Mouse (Mus musculus): ENCODE results near the gene Scarb1.
"Not testable (repeated sequence)": the region's sequence is repeated elsewhere in the genome, so short reads cannot be mapped to it uniquely, and the experiment has no call there.

The Scarb1 gene

GRCm38 (mm10) chr5:125340547-125341262 is at the start of gene Scarb1:
Gene Scarb1, minus strand, starts transcription at chr5:125341094.
- DNase-seq (ENCODE audit: low read depth, low spot score), result peak; percentile 81

DNA sequence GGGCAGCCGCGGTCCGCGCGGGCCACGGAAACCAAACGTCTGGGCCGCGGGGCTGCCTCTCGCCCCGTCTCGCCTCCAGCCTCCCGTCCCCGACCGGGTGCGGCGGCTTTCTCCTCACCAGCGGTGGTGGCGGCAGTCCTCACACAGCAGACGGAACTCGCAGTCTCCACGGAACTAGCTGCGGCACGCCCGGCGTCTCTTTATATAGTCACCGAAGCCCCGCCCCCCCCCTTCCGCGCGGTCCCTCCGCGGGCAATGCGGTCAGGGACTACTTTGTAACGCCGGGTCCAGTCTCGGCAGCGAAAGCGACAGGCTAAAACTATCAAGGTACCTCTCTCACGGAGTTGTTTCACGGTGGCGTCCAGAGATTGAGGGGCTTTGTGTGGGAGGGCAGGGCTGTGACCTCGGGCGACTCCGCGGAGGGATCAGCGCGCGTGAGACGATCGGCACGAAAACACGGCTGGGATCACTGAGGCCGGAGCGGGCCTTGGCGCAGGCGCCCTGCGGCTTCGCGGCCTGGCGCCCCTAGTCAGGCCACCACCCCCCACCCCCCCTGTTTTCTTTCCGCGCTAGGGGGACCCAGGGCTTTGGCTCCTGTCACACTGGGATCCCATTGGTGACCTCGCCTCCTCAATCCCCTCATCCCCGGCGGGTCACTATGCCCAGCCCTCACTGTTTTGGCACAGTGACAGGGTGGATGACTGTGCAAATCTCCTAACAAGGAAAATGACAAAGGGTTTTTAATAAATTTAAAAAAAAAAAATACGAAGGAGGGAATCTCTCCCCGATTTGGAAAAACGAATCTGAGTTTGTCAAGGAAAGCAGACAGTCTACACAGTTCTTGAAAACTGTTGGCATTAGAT is 48.9 kb upstream of the Scarb1 start, which contains the start of gene Ubc:
Gene Ubc (minus strand): TSS at position 624 of the 863 bp plus-strand sequence.
- DNase-seq (ENCODE audit: low read depth, low spot score), result peak; percentile 87

DNA sequence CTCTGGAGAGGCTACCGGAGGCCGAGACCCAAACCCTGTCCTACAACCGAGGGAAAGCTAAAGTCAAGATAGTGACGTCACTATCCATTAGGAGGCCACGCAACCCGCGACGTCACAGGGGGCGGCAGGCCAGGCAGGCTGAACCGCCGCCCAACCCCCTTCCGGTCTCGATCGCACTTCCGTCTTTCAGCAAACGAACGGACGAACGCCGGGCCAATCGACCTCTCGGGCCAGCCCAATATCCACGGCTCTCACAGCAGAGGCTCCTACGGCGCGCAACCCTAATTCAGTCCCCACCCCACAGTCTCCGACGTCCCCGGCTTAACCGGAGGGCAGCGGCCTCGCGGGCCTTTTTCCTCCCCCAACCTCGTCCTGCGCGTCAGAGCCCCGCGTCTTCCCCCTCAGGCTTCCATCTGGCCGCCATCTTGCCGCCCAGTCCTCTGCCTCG is 48.3 kb upstream of the Scarb1 start, which contains the start of gene Gm10382:
Gene Gm10382 (plus strand): TSS at position 192 of the 448 bp plus-strand sequence.
- DNase-seq (ENCODE audit: low read depth, low spot score), result peak; percentile 86

DNA sequence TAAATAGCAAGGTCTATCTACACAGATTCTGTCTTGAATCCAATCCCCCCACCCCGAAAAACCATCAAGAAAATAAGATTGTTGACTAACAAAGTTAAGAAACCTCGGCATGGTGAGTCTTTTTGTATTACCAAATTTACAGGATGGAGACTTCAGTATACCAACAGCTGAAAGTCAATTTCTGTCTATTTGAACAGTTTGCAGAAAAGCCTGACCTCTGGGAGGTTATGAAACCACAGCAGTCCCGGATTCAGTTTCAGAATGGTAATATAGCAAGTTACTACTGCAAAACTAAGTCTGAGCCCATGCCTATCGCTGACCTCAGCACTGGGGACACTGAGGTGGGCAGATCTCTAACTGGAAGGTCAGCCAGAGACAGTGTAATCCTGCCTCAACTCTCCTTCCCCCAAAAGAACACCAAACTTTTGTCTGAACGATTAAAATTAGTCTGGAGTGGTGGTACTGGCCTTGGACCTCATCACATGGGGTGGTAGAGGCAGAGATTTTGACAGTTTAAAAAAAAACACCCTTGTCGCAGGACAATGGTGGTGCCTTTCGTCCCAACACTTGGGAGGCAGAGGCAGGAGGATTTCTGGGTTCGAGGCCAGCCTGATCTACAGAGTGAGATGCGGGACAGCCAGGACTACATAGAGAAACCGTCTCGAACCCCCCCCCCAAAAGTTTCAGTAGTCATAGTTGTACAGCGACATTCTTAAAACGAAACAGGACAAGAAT is 47.6 kb upstream of the Scarb1 start:
- DNase-seq (ENCODE audit: low read depth, low spot score), result no peak

DNA sequence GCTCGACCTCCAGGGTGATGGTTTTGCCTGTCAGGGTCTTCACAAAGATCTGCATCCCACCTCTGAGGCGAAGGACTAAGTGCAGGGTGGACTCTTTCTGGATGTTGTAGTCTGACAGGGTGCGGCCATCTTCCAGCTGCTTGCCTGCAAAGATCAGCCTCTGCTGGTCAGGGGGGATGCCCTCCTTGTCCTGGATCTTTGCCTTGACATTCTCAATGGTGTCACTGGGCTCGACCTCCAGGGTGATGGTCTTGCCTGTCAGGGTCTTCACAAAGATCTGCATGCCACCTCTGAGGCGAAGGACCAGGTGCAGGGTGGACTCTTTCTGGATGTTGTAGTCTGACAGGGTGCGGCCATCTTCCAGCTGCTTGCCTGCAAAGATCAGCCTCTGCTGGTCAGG is 46.4 kb upstream of the Scarb1 start:
- DNase-seq (ENCODE audit: low read depth, low spot score), result not testable (repeated sequence)

GRCm38 (mm10) chr5:125385215-125385940 is 44.5 kb upstream of the Scarb1 start:
- no peak for DNase-seq (ENCODE audit: low read depth, low spot score)

- no peak for DNase-seq (ENCODE audit: low read depth, low spot score)
Measured at GRCm38 (mm10) chr5:125384512-125385214, 43.8 kb upstream of the Scarb1 start.

DNA sequence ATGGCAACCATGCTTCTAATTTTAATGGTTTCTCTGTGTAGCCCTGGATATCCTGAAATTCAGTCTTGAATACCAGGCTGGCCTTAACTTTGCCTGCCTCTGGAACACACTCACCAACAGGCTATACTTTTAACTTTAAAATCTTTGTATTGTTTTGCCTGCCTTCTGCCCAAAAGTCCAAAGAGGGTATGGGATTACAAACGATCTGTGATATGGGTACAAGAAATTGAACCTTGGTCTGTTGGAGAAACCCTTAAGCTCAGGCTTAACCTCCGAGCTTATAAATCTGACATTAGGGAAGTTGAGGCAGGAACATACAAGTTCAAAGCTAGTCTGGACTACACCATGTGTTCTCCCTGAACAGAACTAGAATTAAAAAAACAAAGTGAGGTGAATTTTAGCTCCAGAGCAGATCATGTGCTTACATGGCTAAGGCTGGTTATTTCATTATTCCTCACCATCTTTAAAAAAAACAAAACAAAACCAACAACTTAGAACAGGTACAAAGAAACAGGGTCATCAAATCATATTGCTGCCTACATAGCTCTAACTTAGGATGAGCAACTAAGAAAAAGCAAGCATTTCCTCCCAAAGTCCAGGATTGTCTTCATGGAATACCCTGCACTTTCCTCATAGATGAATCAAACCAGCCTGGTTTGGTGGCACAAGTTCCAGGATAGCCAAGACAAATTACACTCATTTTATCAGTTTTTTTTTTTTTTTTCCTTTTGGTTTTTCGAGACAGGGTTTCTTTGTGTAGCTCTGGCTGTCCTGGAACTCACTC is 42.9 kb upstream of the Scarb1 start:
- no peak for DNase-seq (ENCODE audit: low read depth, low spot score)

GRCm38 (mm10) chr5:125382673-125383558 is 42.0 kb upstream of the Scarb1 start:
- peak; percentile 68 for DNase-seq (ENCODE audit: low read depth, low spot score)

GRCm38 (mm10) chr5:125381954-125382672 is 41.2 kb upstream of the Scarb1 start:
- no peak for DNase-seq (ENCODE audit: low read depth, low spot score)

DNA sequence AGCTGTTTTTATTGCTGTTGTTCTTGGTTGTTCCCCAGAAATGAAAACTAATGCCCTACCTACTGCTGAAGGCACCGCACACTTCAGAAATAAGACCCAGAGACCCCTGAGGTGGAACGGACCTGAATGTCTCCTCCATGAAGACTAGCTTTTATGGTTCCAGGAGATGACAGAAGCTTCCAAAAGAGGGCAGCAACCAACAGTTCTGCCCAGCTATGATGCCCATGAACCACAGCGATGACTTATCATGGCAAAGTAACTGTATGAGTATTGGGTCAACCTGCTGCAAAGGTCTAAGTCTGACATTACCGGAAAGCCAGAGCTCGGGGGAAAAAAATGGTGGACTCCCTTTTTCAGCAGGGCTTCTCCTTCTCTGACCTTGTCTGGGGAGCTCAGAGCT is 38.0 kb upstream of the Scarb1 start:
- no peak for DNase-seq (ENCODE audit: low read depth, low spot score)

DNA sequence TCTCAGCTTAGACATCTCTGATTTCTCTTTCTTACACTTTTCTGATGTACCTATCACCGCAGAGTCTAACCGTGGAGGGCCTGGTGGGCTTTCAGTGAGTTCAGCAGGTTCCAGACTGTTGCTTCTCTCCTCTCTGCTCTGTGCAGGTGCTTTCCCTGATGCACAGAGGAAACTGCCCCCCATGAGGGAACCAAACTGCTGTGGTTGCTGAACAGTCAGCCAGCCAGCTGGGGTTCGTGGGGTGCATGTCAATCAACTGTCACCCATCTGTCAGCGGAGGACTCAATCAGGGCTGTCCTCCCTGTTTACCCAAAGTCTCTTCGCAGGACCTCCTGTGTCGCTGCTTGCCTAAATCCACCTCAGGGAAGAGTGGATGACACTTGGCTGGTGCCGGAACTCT is 36.3 kb upstream of the Scarb1 start:
- no peak for DNase-seq (ENCODE audit: low read depth, low spot score)

GRCm38 (mm10) chr5:125375871-125376270 is 35.0 kb upstream of the Scarb1 start:
- DNase-seq (ENCODE audit: low read depth, low spot score), result no peak

GRCm38 (mm10) chr5:125372027-125372426 is 31.1 kb upstream of the Scarb1 start:
- DNase-seq (ENCODE audit: low read depth, low spot score), result no peak

DNA sequence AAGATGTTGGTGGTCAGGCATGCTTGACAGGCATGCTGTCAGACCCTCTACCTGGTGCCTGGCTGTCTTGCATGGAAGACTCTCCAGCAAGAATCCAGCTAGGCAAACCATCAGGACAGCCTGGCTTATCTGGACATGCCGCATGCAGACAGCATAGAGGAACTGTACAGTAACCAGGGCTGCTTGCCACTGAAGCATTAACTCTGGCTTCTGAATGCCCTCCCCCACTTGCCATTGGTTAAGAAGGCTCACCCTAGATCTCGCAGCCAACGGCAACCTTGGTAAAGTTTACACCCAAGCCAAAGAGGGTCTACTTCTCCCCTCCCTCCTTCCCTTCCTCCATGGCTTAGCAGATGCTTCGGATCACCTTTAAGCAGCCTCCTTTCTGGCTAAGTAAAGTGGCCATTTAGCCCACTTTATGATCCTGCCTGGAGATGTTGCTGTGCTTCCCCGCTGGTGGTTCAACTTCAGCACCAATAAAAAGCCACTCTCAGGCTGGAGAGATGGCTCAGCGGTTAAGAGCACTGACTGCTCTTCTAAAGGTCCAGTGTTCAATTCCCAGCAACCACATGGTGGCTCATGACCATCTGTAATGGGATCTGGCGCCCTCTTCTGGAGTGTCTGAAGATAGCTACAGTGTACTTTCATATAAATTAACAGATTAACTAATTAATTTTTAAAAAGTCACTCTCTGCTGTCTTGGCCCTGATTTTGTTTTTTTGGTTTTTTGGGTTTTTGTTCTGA is 30.2 kb upstream of the Scarb1 start:
- DNase-seq (ENCODE audit: low read depth, low spot score), result peak; percentile 66

- DNase-seq (ENCODE audit: low read depth, low spot score), result peak; percentile 77
Measured at GRCm38 (mm10) chr5:125368568-125368967, 27.7 kb upstream of the Scarb1 start.

DNA sequence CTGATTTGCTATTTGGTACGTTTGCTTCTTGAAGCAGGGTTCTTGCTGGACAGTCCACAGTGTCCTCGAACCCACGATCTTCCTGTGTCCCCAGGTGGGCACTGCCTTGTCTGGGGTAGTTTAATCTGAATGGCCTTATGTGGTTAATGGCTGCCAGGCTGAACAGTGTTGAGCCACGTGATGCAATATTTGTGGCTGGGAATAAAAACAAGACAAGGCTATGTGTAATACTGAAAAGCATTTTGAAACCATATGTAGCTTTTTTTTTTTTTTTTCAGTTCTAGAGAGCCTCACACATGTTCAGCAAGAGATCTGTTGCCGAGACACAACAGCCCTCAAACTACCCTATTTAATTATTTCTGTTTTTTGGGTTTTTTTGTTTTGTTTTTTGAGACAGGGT is 27.3 kb upstream of the Scarb1 start:
- no peak for DNase-seq (ENCODE audit: low read depth, low spot score)
